In the genomic region with DNA sequence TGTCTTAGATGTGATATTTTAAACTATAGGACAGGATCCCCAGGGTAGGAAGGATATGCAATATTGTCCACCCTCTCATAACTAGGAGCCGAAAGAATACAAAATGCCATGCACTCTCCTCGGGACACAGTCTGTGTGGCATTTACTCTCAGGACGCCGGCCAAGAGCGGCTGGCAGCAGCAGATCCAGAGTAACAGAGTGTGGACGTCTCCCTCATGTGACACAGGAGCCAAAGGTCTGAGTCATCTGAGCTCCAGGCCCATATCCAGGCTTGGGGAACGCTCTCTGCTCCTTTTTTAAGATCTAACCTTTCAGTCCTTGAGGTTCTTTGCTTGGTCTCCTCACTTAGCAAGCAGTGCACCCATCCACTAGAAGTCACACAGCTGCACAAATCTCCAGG, we compare ENCODE assay signal across 9 mouse cellular contexts.
DNase-seq lines count a peak whose midpoint lies in the region; ATAC-seq and TF ChIP-seq lines count a peak whose summit lies in the region.
"Had no signal": no experiment of that assay in that cellular context is flagged by ENCODE, and none has a peak within 500 bp of the region (broad histone marks: within the 10 kb centered on the region; RNA-seq: fewer than 3 reads in every experiment).

No protein-coding gene starts in this region.

- TF ChIP-seq CTCF in kidney, adult 2 months (conservative IDR thresholded peaks at IDR 0.05; ENCODE audit: insufficient read depth, insufficient read length, low read depth, low read length): no peak
- no peak for TF ChIP-seq CTCF in cerebellum, adult 2 months (IDR thresholded peaks at IDR 0.05; ENCODE audit: borderline replicate concordance, insufficient read depth, low read depth, low read length)
- no peak for TF ChIP-seq CTCF in lung, adult 2 months (IDR thresholded peaks at IDR 0.05; ENCODE audit: insufficient read depth, low read length)

- H3K36me3 ChIP-seq in kidney, adult 2 months (ENCODE audit: control insufficient read depth, insufficient read depth, low read length): no peaks in the 10 kb centered on the region
- H3K36me3 ChIP-seq in kidney, embryonic 15.5 days: no peaks in the 10 kb centered on the region
- no peaks in the 10 kb centered on the region for H3K36me3 ChIP-seq in forebrain, embryonic 10.5 days (replicated peaks)

- H3K9me3 ChIP-seq in kidney, embryonic 15.5 days (replicated peaks): no peaks in the 10 kb centered on the region
- H3K9me3 ChIP-seq in forebrain, embryonic 10.5 days: no peaks in the 10 kb centered on the region

- DNase-seq in kidney, adult 2 months: peak; percentile 84
- DNase-seq in cerebellum, adult 2 months: peak; percentile 75 to 90
- peak; percentile 66 to 74 for DNase-seq in heart, adult 9 months (ENCODE audit: low spot score in 2 of 2)
- DNase-seq in lung, adult 2 months: peak; percentile 25
- DNase-seq in spleen, postnatal 14 days (ENCODE audit: low spot score in 2 of 2): no peak
- DNase-seq in layer of hippocampus, adult 11-12 months (ENCODE audit: low spot score): no peak
- no peak for DNase-seq in forebrain, embryonic 10.5 days (ENCODE audit: extremely low spot score, low spot score)

- no peak for ATAC-seq in kidney, embryonic 15.5 days (replicated peaks; ENCODE audit: low FRiP score)

- H3K27me3 ChIP-seq in kidney, adult 2 months (replicated peaks; ENCODE audit: control insufficient read depth, insufficient read depth, low read length): no peaks in the 10 kb centered on the region
- no peaks in the 10 kb centered on the region for H3K27me3 ChIP-seq in kidney, embryonic 15.5 days
- H3K27me3 ChIP-seq in cerebellum, adult 2 months (ENCODE audit: control insufficient read depth, insufficient read depth, low read length): no peaks in the 10 kb centered on the region
- H3K27me3 ChIP-seq in forebrain, embryonic 10.5 days (ENCODE audit: poor library complexity, severe bottlenecking): peaks cover 12% of the 10 kb centered on the region; the same call in 1 of the 2 replicates

- no peak overlapping the region for H3K4me3 ChIP-seq in kidney, adult 2 months (ENCODE audit: insufficient read depth, low read depth, low read length)
- H3K4me3 ChIP-seq in kidney, embryonic 15.5 days (replicated peaks): no peak overlapping the region
- no peak overlapping the region for H3K4me3 ChIP-seq in cerebellum, adult 2 months (replicated peaks; ENCODE audit: insufficient read depth, low read depth, low read length)
- H3K4me3 ChIP-seq in lung, adult 2 months (replicated peaks; ENCODE audit: extremely low read depth, low read depth, low read length): no peak overlapping the region
- no peak overlapping the region for H3K4me3 ChIP-seq in forebrain, embryonic 10.5 days

- no peak overlapping the region for H3K4me2 ChIP-seq in kidney, embryonic 15.5 days

- H3K27ac ChIP-seq in kidney, adult 2 months (ENCODE audit: insufficient read depth, low read depth, low read length): no peak overlapping the region
- H3K27ac ChIP-seq in kidney, embryonic 15.5 days: no peak overlapping the region
- H3K27ac ChIP-seq in cerebellum, adult 2 months (ENCODE audit: insufficient read depth, low read length): no peak overlapping the region; the same call in 1 of the 2 replicates
- H3K27ac ChIP-seq in forebrain, embryonic 10.5 days: no peak overlapping the region
- H3K27ac ChIP-seq: macrophage had no signal

- H3K4me1 ChIP-seq in kidney, adult 2 months (ENCODE audit: control insufficient read depth, insufficient read depth, low read length): peaks cover 7% of the 10 kb centered on the region; the same call in 1 of the 2 replicates
- no peaks in the 10 kb centered on the region; the same call in 1 of the 2 replicates for H3K4me1 ChIP-seq in kidney, embryonic 15.5 days
- peaks cover 23% of the 10 kb centered on the region; the same call in 1 of the 2 replicates for H3K4me1 ChIP-seq in cerebellum, adult 2 months (ENCODE audit: control insufficient read depth, insufficient read depth, low read length)
- no peaks in the 10 kb centered on the region for H3K4me1 ChIP-seq in lung, adult 2 months (ENCODE audit: control insufficient read depth, insufficient read depth, low read length)
- no peaks in the 10 kb centered on the region for H3K4me1 ChIP-seq in forebrain, embryonic 10.5 days

- H3K9ac ChIP-seq in kidney, embryonic 15.5 days: no peak overlapping the region

- TF ChIP-seq POLR2A in kidney, adult 2 months (IDR thresholded peaks at IDR 0.05; ENCODE audit: low read depth, low read length): no peak
- no peak for TF ChIP-seq POLR2A in cerebellum, adult 2 months (IDR thresholded peaks at IDR 0.05; ENCODE audit: borderline replicate concordance, insufficient read depth, low read length)
- no peak for TF ChIP-seq POLR2A in lung, adult 2 months (IDR thresholded peaks at IDR 0.05; ENCODE audit: borderline replicate concordance, extremely low read depth, low read depth, low read length)

- WGBS in kidney, adult 2 months: 40% methylated on average over 7 of the region's 7 CpGs
- whole genome bisulfite sequencing in kidney, embryonic 15.5 days: 67% methylated on average over 7 of the region's 7 CpGs
- 8% methylated on average over 7 of the region's 7 CpGs for WGBS in cerebellum, adult 2 months
- WGBS in lung, adult 2 months: 46% methylated on average over 7 of the region's 7 CpGs
- WGBS in forebrain, embryonic 10.5 days: 88% methylated on average over 7 of the region's 7 CpGs

Comparison
In these comparisons a context has a peak if more than half of its experiments do, and no peak if none do; other contexts are left out.
1. DNase-seq: peak in kidney, adult 2 months (single experiment), cerebellum, adult 2 months (2 of 2), heart, adult 9 months (2 of 2) and lung, adult 2 months (single experiment); none in spleen, postnatal 14 days (0 of 2), layer of hippocampus, adult 11-12 months (single experiment) and forebrain, embryonic 10.5 days (single experiment).